In genomic region chr4:137047840-137048549, GRCm38 (mm10) we compare ENCODE assay signal across 8 mouse cellular contexts. TPM values are rescaled to one million over a fixed set of nuclear protein-coding genes. Genes with fewer than 3 reads are reported as not detected.
DNase-seq lines count a peak whose midpoint lies in the region; ATAC-seq and TF ChIP-seq lines count a peak whose summit lies in the region.

No protein-coding gene starts in this region.

- no peaks in the 10 kb centered on the region for H3K36me3 ChIP-seq in embryonic facial prominence, embryonic 11.5 days (replicated peaks; ENCODE audit: control insufficient read depth, insufficient read depth, low read depth, low read length)
- H3K36me3 ChIP-seq in intestine, postnatal 0 days (ENCODE audit: control insufficient read depth, insufficient read depth) = no peaks in the 10 kb centered on the region
- H3K36me3 ChIP-seq in midbrain, embryonic 10.5 days = no peaks in the 10 kb centered on the region

- peak overlapping the region; percentile 90 for H3K4me3 ChIP-seq in embryonic facial prominence, embryonic 11.5 days (ENCODE audit: low read depth, low read length)
- H3K4me3 ChIP-seq in intestine, postnatal 0 days (ENCODE audit: low read depth, low read length) = peak overlapping the region; percentile 76
- peak overlapping the region; percentile 92 for H3K4me3 ChIP-seq in midbrain, embryonic 10.5 days

- H3K4me2 ChIP-seq in embryonic facial prominence, embryonic 11.5 days (ENCODE audit: low read depth, low read length) = peak overlapping the region; percentile 69
- H3K4me2 ChIP-seq in intestine, postnatal 0 days (replicated peaks; ENCODE audit: low read depth) = peak overlapping the region; percentile 86

- TF ChIP-seq CTCF in intestine, postnatal 0 days (IDR thresholded peaks at IDR 0.05; ENCODE audit: low read depth) = no peak

- 0 out of 2 replicates have a peak overlapping the region, but pooled peaks have one; percentile 44 for H3K27ac ChIP-seq in embryonic facial prominence, embryonic 11.5 days (replicated peaks; ENCODE audit: low read depth, low read length)
- peak overlapping the region; percentile 65 for H3K27ac ChIP-seq in intestine, postnatal 0 days (ENCODE audit: low read depth, low read length)
- peak overlapping the region; percentile 91 for H3K27ac ChIP-seq in midbrain, embryonic 10.5 days (replicated peaks)

- H3K4me1 ChIP-seq in embryonic facial prominence, embryonic 11.5 days (ENCODE audit: control insufficient read depth, insufficient read depth, low read length) = no peaks in the 10 kb centered on the region
- no peaks in the 10 kb centered on the region; the same call in 1 of the 2 replicates for H3K4me1 ChIP-seq in intestine, postnatal 0 days (replicated peaks; ENCODE audit: control insufficient read depth, insufficient read depth, low read length)
- H3K4me1 ChIP-seq in midbrain, embryonic 10.5 days = peaks cover 24% of the 10 kb centered on the region

- no peaks in the 10 kb centered on the region for H3K9me3 ChIP-seq in embryonic facial prominence, embryonic 11.5 days (replicated peaks; ENCODE audit: control insufficient read depth, low read length)
- H3K9me3 ChIP-seq in intestine, postnatal 0 days (ENCODE audit: control insufficient read depth) = no peaks in the 10 kb centered on the region
- peaks cover 8% of the 10 kb centered on the region; the same call in 1 of the 2 replicates for H3K9me3 ChIP-seq in midbrain, embryonic 10.5 days (replicated peaks)

- under 1% methylated on average over 52 of the region's 52 CpGs for WGBS in embryonic facial prominence, embryonic 11.5 days
- WGBS in intestine, postnatal 0 days = under 1% methylated on average over 52 of the region's 52 CpGs
- WGBS in midbrain, embryonic 10.5 days = under 1% methylated on average over 52 of the region's 52 CpGs

- H3K9ac ChIP-seq in embryonic facial prominence, embryonic 11.5 days (replicated peaks; ENCODE audit: low read length) = peak overlapping the region; percentile 84
- peak overlapping the region; percentile 66 for H3K9ac ChIP-seq in intestine, postnatal 0 days (ENCODE audit: low read depth, low read length)

- no peaks in the 10 kb centered on the region; the same call in 1 of the 2 replicates for H3K27me3 ChIP-seq in embryonic facial prominence, embryonic 11.5 days (ENCODE audit: control insufficient read depth, insufficient read depth, low read length)
- 0 out of 2 replicates have a peak, but pooled peaks cover 15% of the 10 kb centered on the region for H3K27me3 ChIP-seq in intestine, postnatal 0 days (replicated peaks; ENCODE audit: control insufficient read depth, insufficient read depth, low read length)
- H3K27me3 ChIP-seq in midbrain, embryonic 10.5 days (ENCODE audit: low read depth, poor library complexity, severe bottlenecking) = peaks cover 44% of the 10 kb centered on the region

- peak; percentile 54 for ATAC-seq in frontal cortex, adult (ENCODE audit: low TSS enrichment)
- ATAC-seq in embryonic facial prominence, embryonic 11.5 days (replicated peaks; ENCODE audit: insufficient number of reproducible peaks, low FRiP score, low TSS enrichment, low read depth) = peak; percentile 81
- peak; percentile 53 for ATAC-seq in intestine, postnatal 0 days

- no peak for DNase-seq in frontal cortex, postnatal 14 days (ENCODE audit: low spot score in 2 of 2)
- peak; percentile 32 for DNase-seq in CD4-positive, CD25-positive, alpha-beta regulatory T cell, adult 2 months (ENCODE audit: low read depth, low spot score)
- DNase-seq in embryonic facial prominence, embryonic 11.5 days (ENCODE audit: low spot score) = peak; percentile 28
- no peak for DNase-seq in midbrain, embryonic 10.5 days (ENCODE audit: low spot score)
- no peak for DNase-seq in ovary, postnatal 14 days (ENCODE audit: low spot score)
- DNase-seq in right cerebral cortex, postnatal 25 days = no peak

RNA-seq across cellular contexts. Expression of gene Zbtb40, which starts 0.6 kb away (rescaled TPM):
- polyA plus RNA-seq in embryonic facial prominence, embryonic 11.5 days (2014; fragmentation: Nextera tagmentation; extraction: Ambion mirVana) = 3.0 and 3.3 TPM in 2 replicates
- polyA plus RNA-seq in intestine, postnatal 0 days (2015; fragmentation: Nextera tagmentation; extraction: Ambion mirVana) = 0.85 and 1.4 TPM in 2 replicates
- 4.9 and 5.0 TPM in 2 replicates for polyA plus RNA-seq in midbrain, embryonic 10.5 days (2016; fragmentation: Nextera tagmentation; extraction: Ambion mirVana)

Comparison
In these comparisons a context has a peak if more than half of its experiments do, and no peak if none do; other contexts are left out.
1. DNase-seq: peak in CD4-positive, CD25-positive, alpha-beta regulatory T cell, adult 2 months (single experiment) and embryonic facial prominence, embryonic 11.5 days (single experiment); none in frontal cortex, postnatal 14 days (0 of 2), midbrain, embryonic 10.5 days (single experiment), ovary, postnatal 14 days (single experiment) and right cerebral cortex, postnatal 25 days (single experiment).
2. Peak in every context shown above with its lines, with median percentiles within 50 percentile points of each other: ATAC-seq, H3K27ac ChIP-seq and H3K4me3 ChIP-seq.